Mouse (Mus musculus): ENCODE results near the gene Ulk4.

DNA sequence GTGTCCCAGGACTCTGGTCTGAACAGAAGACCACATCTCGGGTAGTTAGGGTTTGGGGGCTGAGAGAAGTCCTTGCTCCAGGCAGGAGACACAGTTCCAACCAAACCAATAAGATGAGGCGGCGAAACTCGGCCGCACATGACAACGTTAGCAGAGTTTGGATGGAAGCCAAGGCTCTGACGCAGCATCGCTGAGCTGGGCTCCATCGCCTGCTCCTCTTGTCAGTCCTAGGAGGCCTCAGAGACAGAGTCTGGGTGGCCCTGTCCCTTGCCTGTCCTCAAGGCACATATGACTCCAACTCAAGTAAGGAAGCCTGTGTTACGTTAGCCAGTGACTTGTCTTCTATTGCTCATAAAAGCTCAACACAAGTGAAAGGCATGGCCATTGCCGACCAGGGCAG, 205.9 kb downstream of the Ulk4 start:
- no peak for TF ChIP-seq EP300 (IDR thresholded peaks at IDR 0.05)
- no peak for TF ChIP-seq CTCF (IDR thresholded peaks at IDR 0.05)

Data from lung, postnatal 0 days (tissue).